Mouse (Mus musculus): ENCODE results near the gene Shisa6. TPM values are rescaled to one million over a fixed set of nuclear protein-coding genes. Genes with fewer than 3 reads are reported as not detected.
"Not testable (repeated sequence)": the region's sequence is repeated elsewhere in the genome, so short reads cannot be mapped to it uniquely, and the experiment has no call there.

Shisa6 gene
- polyA plus RNA-seq, 1 experiment, result not detected

- Histone ChIP-seq H3K4me3 (ENCODE audit: low read depth, low read length) (no peak overlapping the region), H3K4me1 (ENCODE audit: control insufficient read depth, insufficient read depth, insufficient read length, low read length) (no peaks in the 10 kb centered on the region), H3K27ac (ENCODE audit: insufficient read depth, low read depth, low read length) (no peak overlapping the region), H3K27me3 (ENCODE audit: control insufficient read depth, insufficient read depth, low read length) (no peaks in the 10 kb centered on the region), H3K36me3 (ENCODE audit: control insufficient read depth, insufficient read depth, low read length) (no peaks in the 10 kb centered on the region)
- WGBS, result 83% methylated on average over 3 of the region's 3 CpGs
- no peak for TF ChIP-seq CTCF (IDR thresholded peaks at IDR 0.05; ENCODE audit: extremely low read depth, insufficient read length, insufficient replicate concordance, low read depth, low read length)
- no peak for TF ChIP-seq POLR2A (IDR thresholded peaks at IDR 0.05; ENCODE audit: low read depth, low read length)
Observed at GRCm38 (mm10) chr11:66494391-66494790, 31.4 kb downstream of the Shisa6 start.

GRCm38 (mm10) chr11:66487765-66488164 lies 38.0 kb downstream of the Shisa6 start:
- no peak overlapping the region for H3K4me3 ChIP-seq (ENCODE audit: low read depth, low read length)
- no peaks in the 10 kb centered on the region for H3K36me3 ChIP-seq (ENCODE audit: control insufficient read depth, insufficient read depth, low read length)
- 73% methylated on average over 4 of the region's 4 CpGs for WGBS
- no peaks in the 10 kb centered on the region for H3K4me1 ChIP-seq (ENCODE audit: control insufficient read depth, insufficient read depth, insufficient read length, low read length)
- TF ChIP-seq POLR2A (IDR thresholded peaks at IDR 0.05; ENCODE audit: low read depth, low read length) (no peak), CTCF (IDR thresholded peaks at IDR 0.05; ENCODE audit: extremely low read depth, insufficient read length, insufficient replicate concordance, low read depth, low read length) (no peak)
- H3K27ac ChIP-seq (ENCODE audit: insufficient read depth, low read depth, low read length), result no peak overlapping the region
- H3K27me3 ChIP-seq (ENCODE audit: control insufficient read depth, insufficient read depth, low read length), result no peaks in the 10 kb centered on the region

- WGBS, result 69% methylated on average over 6 of the region's 6 CpGs
- no peak overlapping the region for H3K4me3 ChIP-seq (ENCODE audit: low read depth, low read length)
- TF ChIP-seq CTCF (IDR thresholded peaks at IDR 0.05; ENCODE audit: extremely low read depth, insufficient read length, insufficient replicate concordance, low read depth, low read length), result no peak
- TF ChIP-seq POLR2A (IDR thresholded peaks at IDR 0.05; ENCODE audit: low read depth, low read length), result no peak
- no peaks in the 10 kb centered on the region for H3K4me1 ChIP-seq (ENCODE audit: control insufficient read depth, insufficient read depth, insufficient read length, low read length)
- H3K27ac ChIP-seq (ENCODE audit: insufficient read depth, low read depth, low read length), result no peak overlapping the region
- no peaks in the 10 kb centered on the region for H3K36me3 ChIP-seq (ENCODE audit: control insufficient read depth, insufficient read depth, low read length)
- H3K27me3 ChIP-seq (ENCODE audit: control insufficient read depth, insufficient read depth, low read length), result no peaks in the 10 kb centered on the region
Observed at GRCm38 (mm10) chr11:66482501-66482900, 43.3 kb downstream of the Shisa6 start.

- no peaks in the 10 kb centered on the region for H3K4me1 ChIP-seq (ENCODE audit: control insufficient read depth, insufficient read depth, insufficient read length, low read length)
- H3K27me3 ChIP-seq (ENCODE audit: control insufficient read depth, insufficient read depth, low read length), result no peaks in the 10 kb centered on the region
- TF ChIP-seq CTCF (IDR thresholded peaks at IDR 0.05; ENCODE audit: extremely low read depth, insufficient read length, insufficient replicate concordance, low read depth, low read length) (no peak), POLR2A (IDR thresholded peaks at IDR 0.05; ENCODE audit: low read depth, low read length) (no peak)
- H3K4me3 ChIP-seq (ENCODE audit: low read depth, low read length), result no peak overlapping the region
- no peaks in the 10 kb centered on the region for H3K36me3 ChIP-seq (ENCODE audit: control insufficient read depth, insufficient read depth, low read length)
- WGBS, result 39% methylated on average over 5 of the region's 5 CpGs
- no peak overlapping the region for H3K27ac ChIP-seq (ENCODE audit: insufficient read depth, low read depth, low read length)
Observed at GRCm38 (mm10) chr11:66442631-66443030, 83.1 kb downstream of the Shisa6 start.

- H3K4me3 ChIP-seq (ENCODE audit: low read depth, low read length), result no peak overlapping the region
- no peak overlapping the region for H3K27ac ChIP-seq (ENCODE audit: insufficient read depth, low read depth, low read length)
- no peaks in the 10 kb centered on the region for H3K27me3 ChIP-seq (ENCODE audit: control insufficient read depth, insufficient read depth, low read length)
- no peaks in the 10 kb centered on the region for H3K36me3 ChIP-seq (ENCODE audit: control insufficient read depth, insufficient read depth, low read length)
- H3K4me1 ChIP-seq (ENCODE audit: control insufficient read depth, insufficient read depth, insufficient read length, low read length), result no peaks in the 10 kb centered on the region
- no peak for TF ChIP-seq CTCF (IDR thresholded peaks at IDR 0.05; ENCODE audit: extremely low read depth, insufficient read length, insufficient replicate concordance, low read depth, low read length)
- no peak for TF ChIP-seq POLR2A (IDR thresholded peaks at IDR 0.05; ENCODE audit: low read depth, low read length)
- 90% methylated on average over 6 of the region's 6 CpGs for WGBS
Observed at GRCm38 (mm10) chr11:66426129-66426528, 99.6 kb downstream of the Shisa6 start.

GRCm38 (mm10) chr11:66418216-66418615 lies 107.5 kb downstream of the Shisa6 start:
- H3K4me1 ChIP-seq (ENCODE audit: control insufficient read depth, insufficient read depth, insufficient read length, low read length), result no peaks in the 10 kb centered on the region
- no peak overlapping the region for H3K27ac ChIP-seq (ENCODE audit: insufficient read depth, low read depth, low read length)
- TF ChIP-seq POLR2A (IDR thresholded peaks at IDR 0.05; ENCODE audit: low read depth, low read length), result no peak
- no peak for TF ChIP-seq CTCF (IDR thresholded peaks at IDR 0.05; ENCODE audit: extremely low read depth, insufficient read length, insufficient replicate concordance, low read depth, low read length)
- no peaks in the 10 kb centered on the region for H3K36me3 ChIP-seq (ENCODE audit: control insufficient read depth, insufficient read depth, low read length)
- WGBS, result 64% methylated on average over 3 of the region's 3 CpGs
- H3K27me3 ChIP-seq (ENCODE audit: control insufficient read depth, insufficient read depth, low read length), result no peaks in the 10 kb centered on the region
- H3K4me3 ChIP-seq (ENCODE audit: low read depth, low read length), result no peak overlapping the region

- H3K4me1 ChIP-seq (ENCODE audit: control insufficient read depth, insufficient read depth, insufficient read length, low read length); H3K4me3 ChIP-seq (ENCODE audit: low read depth, low read length); H3K27ac ChIP-seq (ENCODE audit: insufficient read depth, low read depth, low read length); H3K36me3 ChIP-seq (ENCODE audit: control insufficient read depth, insufficient read depth, low read length); H3K27me3 ChIP-seq (ENCODE audit: control insufficient read depth, insufficient read depth, low read length): not testable (repeated sequence)
- 26% methylated on average over 6 of the region's 6 CpGs for WGBS
Observed at GRCm38 (mm10) chr11:66408721-66409120, 117.0 kb downstream of the Shisa6 start.

- Histone ChIP-seq H3K27ac (ENCODE audit: insufficient read depth, low read depth, low read length) (no peak overlapping the region), H3K36me3 (ENCODE audit: control insufficient read depth, insufficient read depth, low read length) (no peaks in the 10 kb centered on the region), H3K4me3 (ENCODE audit: low read depth, low read length) (no peak overlapping the region), H3K27me3 (ENCODE audit: control insufficient read depth, insufficient read depth, low read length) (no peaks in the 10 kb centered on the region), H3K4me1 (ENCODE audit: control insufficient read depth, insufficient read depth, insufficient read length, low read length) (no peaks in the 10 kb centered on the region)
- no peak for TF ChIP-seq CTCF (IDR thresholded peaks at IDR 0.05; ENCODE audit: extremely low read depth, insufficient read length, insufficient replicate concordance, low read depth, low read length)
- no peak for TF ChIP-seq POLR2A (IDR thresholded peaks at IDR 0.05; ENCODE audit: low read depth, low read length)
- WGBS, result 78% methylated on average over 7 of the region's 7 CpGs
Observed at GRCm38 (mm10) chr11:66400036-66400435, 125.7 kb downstream of the Shisa6 start.

Data from small intestine, adult 2 months (tissue).